In genomic region chr17:34586796-34587422, GRCm38 (mm10) we compare ENCODE assay signal across 8 mouse cellular contexts. TPM values are rescaled to one million over a fixed set of nuclear protein-coding genes. Genes with fewer than 3 reads are reported as not detected.
DNase-seq lines count a peak whose midpoint lies in the region; ATAC-seq and TF ChIP-seq lines count a peak whose summit lies in the region.

No protein-coding gene starts in this region.

- H3K4me3 ChIP-seq in G1E (ENCODE audit: low read depth, low read length): peak overlapping the region; percentile 92
- H3K4me3 ChIP-seq in forebrain, embryonic 14.5 days (ENCODE audit: low read depth, low read length): peak overlapping the region; percentile 63
- peak overlapping the region; percentile 87 for H3K4me3 ChIP-seq in liver, postnatal 0 days (ENCODE audit: low read depth, low read length)
- peak overlapping the region; percentile 65 for H3K4me3 ChIP-seq in neural tube, embryonic 12.5 days
- H3K4me3 ChIP-seq in testis, adult 2 months (ENCODE audit: control insufficient read depth, low read depth, low read length): peak overlapping the region; percentile 94

- H3K9me3 ChIP-seq in G1E (replicated peaks): no peaks in the 10 kb centered on the region
- H3K9me3 ChIP-seq in forebrain, embryonic 14.5 days (replicated peaks; ENCODE audit: control insufficient read depth, low read length): no peaks in the 10 kb centered on the region
- H3K9me3 ChIP-seq in liver, postnatal 0 days (ENCODE audit: low read length): no peaks in the 10 kb centered on the region
- no peaks in the 10 kb centered on the region for H3K9me3 ChIP-seq in neural tube, embryonic 12.5 days

- peaks cover 8% of the 10 kb centered on the region for H3K36me3 ChIP-seq in G1E (replicated peaks)
- no peaks in the 10 kb centered on the region for H3K36me3 ChIP-seq in forebrain, embryonic 14.5 days (ENCODE audit: control insufficient read depth, insufficient read depth, low read length)
- no peaks in the 10 kb centered on the region for H3K36me3 ChIP-seq in liver, postnatal 0 days (replicated peaks; ENCODE audit: insufficient read depth, low read length)
- H3K36me3 ChIP-seq in neural tube, embryonic 12.5 days: no peaks in the 10 kb centered on the region
- no peaks in the 10 kb centered on the region for H3K36me3 ChIP-seq in testis, adult 2 months (ENCODE audit: control insufficient read depth, insufficient read depth, low read length)

- peak; percentile 15; the same call in 1 of the 2 replicates for ATAC-seq in G1E (ENCODE audit: extremely low read depth, insufficient number of reproducible peaks, low FRiP score, poor library complexity, severe bottlenecking)
- peak; percentile 84 for ATAC-seq in forebrain, embryonic 14.5 days
- peak; percentile 80 for ATAC-seq in liver, postnatal 0 days
- ATAC-seq in neural tube, embryonic 12.5 days (ENCODE audit: low FRiP score, low read depth): peak; percentile 79

- no peak for TF ChIP-seq EP300 in liver, postnatal 0 days (IDR thresholded peaks at IDR 0.05; ENCODE audit: low read depth)

- WGBS in forebrain, embryonic 14.5 days: 2% methylated on average over 38 of the region's 38 CpGs
- under 1% methylated on average over 37 of the region's 38 CpGs for WGBS in liver, postnatal 0 days (ENCODE audit: insufficient replicate concordance)
- 0% methylated on average over 38 of the region's 38 CpGs for WGBS in neural tube, embryonic 12.5 days

- peak overlapping the region; percentile 87 for H3K4me2 ChIP-seq in forebrain, embryonic 14.5 days (ENCODE audit: low read length)
- peak overlapping the region; percentile 99 for H3K4me2 ChIP-seq in liver, postnatal 0 days (ENCODE audit: low read depth, low read length)
- H3K4me2 ChIP-seq in neural tube, embryonic 12.5 days (replicated peaks): peak overlapping the region; percentile 90

- TF ChIP-seq CTCF in G1E (IDR thresholded peaks at IDR 0.05; ENCODE audit: low read depth, low read length): no peak
- no peak for TF ChIP-seq CTCF in liver, postnatal 0 days (IDR thresholded peaks at IDR 0.05; ENCODE audit: low read depth)
- TF ChIP-seq CTCF in testis, adult 2 months (IDR thresholded peaks at IDR 0.05; ENCODE audit: control insufficient read depth, insufficient read depth, insufficient replicate concordance, low read depth, low read length): no peak

- peaks cover 48% of the 10 kb centered on the region for H3K4me1 ChIP-seq in G1E (ENCODE audit: insufficient read depth, low read depth, low read length)
- H3K4me1 ChIP-seq in forebrain, embryonic 14.5 days (ENCODE audit: control insufficient read depth, insufficient read depth, low read length): peaks cover 22% of the 10 kb centered on the region
- H3K4me1 ChIP-seq in liver, postnatal 0 days (ENCODE audit: insufficient read depth): peaks cover 49% of the 10 kb centered on the region
- peaks cover 56% of the 10 kb centered on the region for H3K4me1 ChIP-seq in neural tube, embryonic 12.5 days
- H3K4me1 ChIP-seq in testis, adult 2 months (ENCODE audit: control insufficient read depth, insufficient read depth, low read length): peaks cover 57% of the 10 kb centered on the region

- TF ChIP-seq POLR2A in testis, adult 2 months (IDR thresholded peaks at IDR 0.05; ENCODE audit: control insufficient read depth, low read depth, low read length): no peak; the same call in 1 of the 2 replicates

- intact Hi-C loops in heart, postnatal 25 days (cut with DNase I): loop anchor here (10.0 kb wide), 1 partner anchor 462 kb away; the partner anchor contains the start of gene Brd2

- H3K27ac ChIP-seq in forebrain, embryonic 14.5 days (ENCODE audit: low read depth, low read length): peak overlapping the region; percentile 98
- peak overlapping the region; percentile 84 for H3K27ac ChIP-seq in liver, postnatal 0 days (ENCODE audit: low read depth)
- H3K27ac ChIP-seq in neural tube, embryonic 12.5 days: peak overlapping the region; percentile 98
- peak overlapping the region; percentile 92 for H3K27ac ChIP-seq in testis, adult 2 months (ENCODE audit: control insufficient read depth, insufficient read depth, low read depth, low read length)

- H3K9ac ChIP-seq in forebrain, embryonic 14.5 days (ENCODE audit: low read length): peak overlapping the region; percentile 94
- peak overlapping the region; percentile 95 for H3K9ac ChIP-seq in liver, postnatal 0 days (replicated peaks)
- peak overlapping the region; percentile 90 for H3K9ac ChIP-seq in neural tube, embryonic 12.5 days

- DNase-seq in G1E (ENCODE audit: low spot score): peak; percentile 83
- peak; percentile 91 for DNase-seq in cerebellum, adult 11-12 months
- peak; percentile 95 for DNase-seq in forebrain, embryonic 14.5 days (ENCODE audit: low spot score)
- DNase-seq in heart, postnatal 25 days (ENCODE audit: low spot score): peak; percentile 74
- peak; percentile 84 to 91 for DNase-seq in layer of hippocampus, adult 18-20 months (ENCODE audit: low spot score in 2 of 2)
- DNase-seq in liver, postnatal 0 days: peak; percentile 91

- H3K27me3 ChIP-seq in G1E (ENCODE audit: insufficient read depth, low read length): peaks cover 20% of the 10 kb centered on the region
- no peaks in the 10 kb centered on the region for H3K27me3 ChIP-seq in forebrain, embryonic 14.5 days (replicated peaks; ENCODE audit: control insufficient read depth, insufficient read depth, low read length)
- H3K27me3 ChIP-seq in liver, postnatal 0 days (ENCODE audit: insufficient read depth, low read length): no peaks in the 10 kb centered on the region
- no peaks in the 10 kb centered on the region for H3K27me3 ChIP-seq in neural tube, embryonic 12.5 days (replicated peaks)
- 0 out of 2 replicates have a peak, but pooled peaks cover 2% of the 10 kb centered on the region for H3K27me3 ChIP-seq in testis, adult 2 months (ENCODE audit: control insufficient read depth, insufficient read depth, low read length)

RNA-seq across cellular contexts. Expression of gene Gpsm3, which starts 2.7 kb away (rescaled TPM):
- 86.3 and 99.5 TPM in 2 replicates for total RNA-seq in G1E (2014; fragmentation: Nextera tagmentation)
- total RNA-seq in G1E (2017): 33.7 and 43.2 TPM in 2 replicates
- 399 and 473 TPM in 2 replicates for polyA plus RNA-seq in G1E (2012)
- 3.7 and 4.5 TPM in 2 replicates for polyA plus RNA-seq in forebrain, embryonic 14.5 days (2014; fragmentation: Nextera tagmentation; extraction: Ambion mirVana)
- total RNA-seq in heart, postnatal 25 days (2021): 1 to 10 TPM; 4.1 to 4.2 TPM
- 1 to 10 TPM; 1.8 to 2.2 TPM for total RNA-seq in layer of hippocampus, adult 18-20 months (2021)
- 19.6 and 24.7 TPM in 2 replicates for polyA plus RNA-seq in liver, postnatal 0 days (2015; fragmentation: Nextera tagmentation; extraction: Ambion mirVana)
- 4.2 and 5.5 TPM in 2 replicates for polyA plus RNA-seq in neural tube, embryonic 12.5 days (2016; fragmentation: Nextera tagmentation; extraction: Ambion mirVana)
- polyA plus RNA-seq in testis, adult 2 months (2012; rRNA removed): 1.7 and 1.9 TPM in 2 replicates

RNA-seq across cellular contexts. Expression of gene Pbx2, which starts 4.2 kb away (rescaled TPM):
- 35.8 and 44.2 TPM in 2 replicates for total RNA-seq in G1E (2014; fragmentation: Nextera tagmentation)
- total RNA-seq in G1E (2017): 25.1 and 39.6 TPM in 2 replicates
- 137 and 138 TPM in 2 replicates for polyA plus RNA-seq in G1E (2012)
- 6.4 and 9.6 TPM in 2 replicates for polyA plus RNA-seq in forebrain, embryonic 14.5 days (2014; fragmentation: Nextera tagmentation; extraction: Ambion mirVana)
- 10 to 100 TPM; 17.6 to 17.8 TPM for total RNA-seq in heart, postnatal 25 days (2021)
- 10 to 100 TPM; 67.3 to 69.1 TPM for total RNA-seq in layer of hippocampus, adult 18-20 months (2021)
- polyA plus RNA-seq in liver, postnatal 0 days (2015; fragmentation: Nextera tagmentation; extraction: Ambion mirVana): 3.6 and 4.9 TPM in 2 replicates
- 17.1 and 18.4 TPM in 2 replicates for polyA plus RNA-seq in neural tube, embryonic 12.5 days (2016; fragmentation: Nextera tagmentation; extraction: Ambion mirVana)
- 9.6 and 11.2 TPM in 2 replicates for polyA plus RNA-seq in testis, adult 2 months (2012; rRNA removed)

RNA-seq across cellular contexts. Expression of gene Ager, which starts 10.8 kb away (rescaled TPM):
- total RNA-seq in G1E (2014; fragmentation: Nextera tagmentation) (1.9 and 2.2 TPM in 2 replicates), G1E (2017) (2.1 TPM in 2 replicates)
- polyA plus RNA-seq in G1E (2012): 5.7 and 6.5 TPM in 2 replicates
- 1.1 and 1.5 TPM in 2 replicates for polyA plus RNA-seq in forebrain, embryonic 14.5 days (2014; fragmentation: Nextera tagmentation; extraction: Ambion mirVana)
- under 1 TPM in 1 of 2 experiments, not detected in 1; 0.56 TPM for total RNA-seq in heart, postnatal 25 days (2021)
- under 1 TPM; 0.61 to 0.67 TPM for total RNA-seq in layer of hippocampus, adult 18-20 months (2021)
- polyA plus RNA-seq in liver, postnatal 0 days (2015; fragmentation: Nextera tagmentation; extraction: Ambion mirVana): 1.4 and 1.9 TPM in 2 replicates
- polyA plus RNA-seq in neural tube, embryonic 12.5 days (2016; fragmentation: Nextera tagmentation; extraction: Ambion mirVana): 1.9 and 2.3 TPM in 2 replicates
- 0.43 and 0.66 TPM in 2 replicates for polyA plus RNA-seq in testis, adult 2 months (2012; rRNA removed)

RNA-seq across cellular contexts. Expression of gene Rnf5, which starts 16.6 kb away (rescaled TPM):
- total RNA-seq in G1E (2014; fragmentation: Nextera tagmentation) (92.0 and 103 TPM in 2 replicates), G1E (2017) (17.4 and 17.7 TPM in 2 replicates)
- polyA plus RNA-seq in G1E (2012): 63.3 and 70.8 TPM in 2 replicates
- 222 TPM in 2 replicates for polyA plus RNA-seq in forebrain, embryonic 14.5 days (2014; fragmentation: Nextera tagmentation; extraction: Ambion mirVana)
- total RNA-seq in heart, postnatal 25 days (2021): 10 to 100 TPM; 34.9 to 35.0 TPM
- total RNA-seq in layer of hippocampus, adult 18-20 months (2021): 10 to 100 TPM; 81.8 to 81.9 TPM
- 78.4 and 80.0 TPM in 2 replicates for polyA plus RNA-seq in liver, postnatal 0 days (2015; fragmentation: Nextera tagmentation; extraction: Ambion mirVana)
- 249 and 263 TPM in 2 replicates for polyA plus RNA-seq in neural tube, embryonic 12.5 days (2016; fragmentation: Nextera tagmentation; extraction: Ambion mirVana)
- polyA plus RNA-seq in testis, adult 2 months (2012; rRNA removed): 56.6 and 63.4 TPM in 2 replicates

RNA-seq across cellular contexts. Expression of gene Agpat1, which starts 17.2 kb away (rescaled TPM):
- total RNA-seq in G1E (2014; fragmentation: Nextera tagmentation) (96.3 and 96.4 TPM in 2 replicates), G1E (2017) (24.7 and 25.8 TPM in 2 replicates)
- 163 and 165 TPM in 2 replicates for polyA plus RNA-seq in G1E (2012)
- polyA plus RNA-seq in forebrain, embryonic 14.5 days (2014; fragmentation: Nextera tagmentation; extraction: Ambion mirVana): 88.6 and 106 TPM in 2 replicates
- 10 to 100 TPM; 65.8 to 66.8 TPM for total RNA-seq in heart, postnatal 25 days (2021)
- 100 to 1,000 TPM; 162 to 175 TPM for total RNA-seq in layer of hippocampus, adult 18-20 months (2021)
- polyA plus RNA-seq in liver, postnatal 0 days (2015; fragmentation: Nextera tagmentation; extraction: Ambion mirVana): 9.9 and 11.1 TPM in 2 replicates
- polyA plus RNA-seq in neural tube, embryonic 12.5 days (2016; fragmentation: Nextera tagmentation; extraction: Ambion mirVana): 81.1 and 97.7 TPM in 2 replicates
- polyA plus RNA-seq in testis, adult 2 months (2012; rRNA removed): 891 and 908 TPM in 2 replicates

Comparison
In these comparisons a context has a peak if more than half of its experiments do, and no peak if none do; other contexts are left out.
1. Peak in every context shown above with its lines: DNase-seq, ATAC-seq, H3K4me3 ChIP-seq and H3K27ac ChIP-seq.
2. ATAC-seq: peak in every context shown above with its lines; median percentile 84 in forebrain, embryonic 14.5 days; 80 in liver, postnatal 0 days; 79 in neural tube, embryonic 12.5 days; 15 in G1E.
3. RNA of gene Gpsm3, which starts 2.7 kb away (polyA plus RNA-seq): 399 to 473 TPM in G1E; 19.6 to 24.7 TPM in liver, postnatal 0 days, 4.2 to 5.5 TPM in neural tube, embryonic 12.5 days, 3.7 to 4.5 TPM in forebrain, embryonic 14.5 days and 1.7 to 1.9 TPM in testis, adult 2 months; every median in the first group is over 10 times any median in the second.